Mouse (Mus musculus) cortical plate, adult 2 months (tissue): Measurements from ENCODE around the gene Ska2.

Experiments
- CTCF ChIP-seq: fragments of 200-500 bp; IDR thresholded peaks from 2 replicates; pipeline ENCODE4 v1.5.1; 2011; ENCODE audit warnings: mild to moderate bottlenecking, control low read depth, low read length; ENCODE audit not compliant: insufficient read depth; ENCODE audit errors: extremely low read depth
- POLR2A ChIP-seq: fragments of 200-500 bp; IDR thresholded peaks from 2 replicates; pipeline ENCODE4 v1.6.1; 2011; ENCODE audit warnings: mild to moderate bottlenecking, low read length, control low read depth; ENCODE audit not compliant: insufficient read depth; ENCODE audit errors: extremely low read depth

- TF ChIP-seq POLR2A, result no peak
- TF ChIP-seq CTCF, result no peak
These were observed 652 bp upstream of the Ska2 start, which contains the start of gene Prr11 for GRCm38 (mm10) chr11:87108409-87108754.
